ENCODE assay signal across 11 mouse cellular contexts in genomic region chr8:87349781-87350181, GRCm38 (mm10).
DNase-seq lines count a peak whose midpoint lies in the region; ATAC-seq and TF ChIP-seq lines count a peak whose summit lies in the region.
"Had no signal": no experiment of that assay in that cellular context is flagged by ENCODE, and none has a peak within 500 bp of the region (broad histone marks: within the 10 kb centered on the region; RNA-seq: fewer than 3 reads in every experiment).

No protein-coding gene starts in this region.

- H3K9ac ChIP-seq in intestine, embryonic 14.5 days (ENCODE audit: low read length) = no peak overlapping the region
- H3K9ac ChIP-seq in intestine, embryonic 15.5 days = no peak overlapping the region
- no peak overlapping the region for H3K9ac ChIP-seq in embryonic facial prominence, embryonic 14.5 days (ENCODE audit: low read depth, low read length)

- DNase-seq in intestine, embryonic 14.5 days (ENCODE audit: low spot score) = peak; percentile 53
- DNase-seq in ES-CJ7 (ENCODE audit: low read depth, low spot score) (peak; percentile 32), MN1 (ENCODE audit: low spot score) (no peak)
- DNase-seq in brain, embryonic 14.5 days (ENCODE audit: low read depth) = peak; percentile 76
- DNase-seq in embryonic facial prominence, embryonic 14.5 days (ENCODE audit: low spot score) = peak; percentile 68
- no peak for DNase-seq in left cerebral cortex, adult 8-10 months (ENCODE audit: low spot score in 2 of 2)
- no peak for DNase-seq in left cerebral cortex, postnatal 10 days (ENCODE audit: extremely low spot score in 1 of 2, low spot score in 2 of 2)
- DNase-seq: gastrocnemius, adult 2 months had no signal

- no peak for TF ChIP-seq CTCF in brain, embryonic 14.5 days (IDR thresholded peaks at IDR 0.05; ENCODE audit: borderline replicate concordance, extremely low read depth, insufficient read depth, insufficient read length)

- no peak overlapping the region for H3K27ac ChIP-seq in intestine, embryonic 14.5 days (ENCODE audit: low read depth)
- H3K27ac ChIP-seq in intestine, embryonic 15.5 days = no peak overlapping the region
- no peak overlapping the region for H3K27ac ChIP-seq in embryonic facial prominence, embryonic 14.5 days (replicated peaks; ENCODE audit: low read depth, low read length)
- H3K27ac ChIP-seq: gastrocnemius, adult 2 months had no signal

- no peak for TF ChIP-seq POLR2A in brain, embryonic 14.5 days (IDR thresholded peaks at IDR 0.05; ENCODE audit: borderline replicate concordance, extremely low read depth, insufficient read depth, insufficient read length, poor library complexity, severe bottlenecking)

- intact Hi-C loops in left cerebral cortex, postnatal 10 days (cut with DNase I) = no loop called here

- H3K9me3 ChIP-seq in intestine, embryonic 14.5 days (ENCODE audit: control insufficient read depth, low read length) = no peaks in the 10 kb centered on the region
- no peaks in the 10 kb centered on the region for H3K9me3 ChIP-seq in intestine, embryonic 15.5 days
- no peaks in the 10 kb centered on the region for H3K9me3 ChIP-seq in embryonic facial prominence, embryonic 14.5 days (ENCODE audit: control insufficient read depth, low read length)

- no peak overlapping the region for H3K4me2 ChIP-seq in intestine, embryonic 14.5 days (ENCODE audit: low read length)
- H3K4me2 ChIP-seq in intestine, embryonic 15.5 days (replicated peaks) = no peak overlapping the region
- no peak overlapping the region for H3K4me2 ChIP-seq in embryonic facial prominence, embryonic 14.5 days (ENCODE audit: low read depth, low read length)
- H3K4me2 ChIP-seq: liver, embryonic 11.5 days had no signal

- H3K4me1 ChIP-seq in intestine, embryonic 14.5 days (replicated peaks; ENCODE audit: control insufficient read depth, insufficient read depth, low read length) = no peaks in the 10 kb centered on the region
- H3K4me1 ChIP-seq in intestine, embryonic 15.5 days (replicated peaks) = no peaks in the 10 kb centered on the region
- H3K4me1 ChIP-seq in embryonic facial prominence, embryonic 14.5 days (ENCODE audit: control insufficient read depth, insufficient read depth, low read length) = no peaks in the 10 kb centered on the region

- H3K27me3 ChIP-seq in intestine, embryonic 14.5 days (replicated peaks; ENCODE audit: control insufficient read depth, insufficient read depth, low read length) = no peaks in the 10 kb centered on the region
- no peaks in the 10 kb centered on the region for H3K27me3 ChIP-seq in intestine, embryonic 15.5 days (replicated peaks)
- H3K27me3 ChIP-seq in embryonic facial prominence, embryonic 14.5 days (replicated peaks; ENCODE audit: control insufficient read depth, insufficient read depth, low read length) = no peaks in the 10 kb centered on the region

- 44% methylated on average over 4 of the region's 4 CpGs for WGBS in intestine, embryonic 14.5 days
- 44% methylated on average over 4 of the region's 4 CpGs for WGBS in intestine, embryonic 15.5 days
- WGBS in embryonic facial prominence, embryonic 14.5 days = 44% methylated on average over 4 of the region's 4 CpGs

- H3K36me3 ChIP-seq in intestine, embryonic 14.5 days (ENCODE audit: control insufficient read depth, insufficient read depth, low read length) = no peaks in the 10 kb centered on the region
- no peaks in the 10 kb centered on the region for H3K36me3 ChIP-seq in intestine, embryonic 15.5 days
- no peaks in the 10 kb centered on the region for H3K36me3 ChIP-seq in embryonic facial prominence, embryonic 14.5 days (ENCODE audit: control insufficient read depth, insufficient read depth, low read length)

- no peak overlapping the region for H3K4me3 ChIP-seq in intestine, embryonic 14.5 days (ENCODE audit: low read depth, low read length)
- no peak overlapping the region for H3K4me3 ChIP-seq in intestine, embryonic 15.5 days (replicated peaks)
- H3K4me3 ChIP-seq in embryonic facial prominence, embryonic 14.5 days (ENCODE audit: low read depth, low read length) = no peak overlapping the region
- H3K4me3 ChIP-seq: gastrocnemius, adult 2 months had no signal

- no peak for ATAC-seq in intestine, embryonic 14.5 days (replicated peaks; ENCODE audit: low FRiP score, low TSS enrichment, low read depth)
- ATAC-seq in intestine, embryonic 15.5 days = no peak
- ATAC-seq in embryonic facial prominence, embryonic 14.5 days (ENCODE audit: low read depth) = no peak
- ATAC-seq: inflammation-experienced regulatory T-cells, adult 6 months had no signal

Comparison
In these comparisons a context has a peak if more than half of its experiments do, and no peak if none do; other contexts are left out.
1. DNase-seq: peak in intestine, embryonic 14.5 days (single experiment), ES-CJ7 (single experiment), brain, embryonic 14.5 days (single experiment) and embryonic facial prominence, embryonic 14.5 days (single experiment); none in left cerebral cortex, adult 8-10 months (0 of 2), MN1 (single experiment) and left cerebral cortex, postnatal 10 days (0 of 2).